Mouse (Mus musculus): ENCODE measurements around the gene Clic1. TPM values are rescaled to one million over a fixed set of nuclear protein-coding genes. Genes with fewer than 3 reads are reported as not detected.
"Not testable (repeated sequence)": the region's sequence is repeated elsewhere in the genome, so short reads cannot be mapped to it uniquely, and the experiment has no call there.

Gene Clic1
- 194 and 195 TPM in 2 replicates for polyA plus RNA-seq (2016; fragmentation: Nextera tagmentation; extraction: Ambion mirVana)

- peak within 1 kb of the TSS; percentile 86 for H3K4me2 ChIP-seq
- peak within 1 kb of the TSS; percentile 77 for H3K9ac ChIP-seq (replicated peaks)
- peaks cover 24% of the 10 kb centered on the region for H3K36me3 ChIP-seq
- H3K4me3 ChIP-seq (replicated peaks) = peak within 1 kb of the TSS; percentile 70
- H3K27ac ChIP-seq = peak within 1 kb of the TSS; percentile 95
- no peaks in the 10 kb centered on the region for H3K27me3 ChIP-seq
- WGBS = under 1% methylated on average over 11 of the region's 11 CpGs
- H3K4me1 ChIP-seq (replicated peaks) = peaks cover 53% of the 10 kb centered on the region
- ATAC-seq (ENCODE audit: insufficient number of reproducible peaks, insufficient read depth, low FRiP score, low TSS enrichment, low read depth) = no peak
- no peaks in the 10 kb centered on the region for H3K9me3 ChIP-seq
Measured at GRCm38 (mm10) chr17:35049561-35050016, at the start of gene Clic1. TSS of gene Clic1 (plus strand) at chr17:35049966.

- peak within 1 kb of the TSS; percentile 87 for H3K4me3 ChIP-seq (replicated peaks)
- peak within 1 kb of the TSS; percentile 98 for H3K27ac ChIP-seq
- WGBS = under 1% methylated on average over 77 of the region's 83 CpGs
- peaks cover 50% of the 10 kb centered on the region for H3K36me3 ChIP-seq
- peak within 1 kb of the TSS; percentile 97 for H3K4me2 ChIP-seq
- peak; percentile 89 for ATAC-seq (ENCODE audit: insufficient number of reproducible peaks, insufficient read depth, low FRiP score, low TSS enrichment, low read depth)
- H3K4me1 ChIP-seq (replicated peaks) = peaks cover 40% of the 10 kb centered on the region
- H3K27me3 ChIP-seq = no peaks in the 10 kb centered on the region
- no peaks in the 10 kb centered on the region for H3K9me3 ChIP-seq
- peak within 1 kb of the TSS; percentile 95 for H3K9ac ChIP-seq (replicated peaks)
Measured at GRCm38 (mm10) chr17:35000717-35001451, 48.9 kb upstream of the Clic1 start, which contains the start of gene Vars. TSS of gene Vars (plus strand) at chr17:35000987.

- peak overlapping the region; percentile 97 for H3K4me2 ChIP-seq
- ATAC-seq (ENCODE audit: insufficient number of reproducible peaks, insufficient read depth, low FRiP score, low TSS enrichment, low read depth) = peak; percentile 18; the same call in 1 of the 2 replicates
- peak overlapping the region; percentile 87 for H3K4me3 ChIP-seq (replicated peaks)
- peak overlapping the region; percentile 98 for H3K27ac ChIP-seq
- H3K27me3 ChIP-seq = no peaks in the 10 kb centered on the region
- under 1% methylated on average over 35 of the region's 35 CpGs for WGBS
- H3K4me1 ChIP-seq (replicated peaks) = peaks cover 38% of the 10 kb centered on the region
- H3K36me3 ChIP-seq = peaks cover 51% of the 10 kb centered on the region
- peak overlapping the region; percentile 95 for H3K9ac ChIP-seq (replicated peaks)
- no peaks in the 10 kb centered on the region for H3K9me3 ChIP-seq
Measured at GRCm38 (mm10) chr17:35001452-35002152, 48.2 kb upstream of the Clic1 start.

DNA sequence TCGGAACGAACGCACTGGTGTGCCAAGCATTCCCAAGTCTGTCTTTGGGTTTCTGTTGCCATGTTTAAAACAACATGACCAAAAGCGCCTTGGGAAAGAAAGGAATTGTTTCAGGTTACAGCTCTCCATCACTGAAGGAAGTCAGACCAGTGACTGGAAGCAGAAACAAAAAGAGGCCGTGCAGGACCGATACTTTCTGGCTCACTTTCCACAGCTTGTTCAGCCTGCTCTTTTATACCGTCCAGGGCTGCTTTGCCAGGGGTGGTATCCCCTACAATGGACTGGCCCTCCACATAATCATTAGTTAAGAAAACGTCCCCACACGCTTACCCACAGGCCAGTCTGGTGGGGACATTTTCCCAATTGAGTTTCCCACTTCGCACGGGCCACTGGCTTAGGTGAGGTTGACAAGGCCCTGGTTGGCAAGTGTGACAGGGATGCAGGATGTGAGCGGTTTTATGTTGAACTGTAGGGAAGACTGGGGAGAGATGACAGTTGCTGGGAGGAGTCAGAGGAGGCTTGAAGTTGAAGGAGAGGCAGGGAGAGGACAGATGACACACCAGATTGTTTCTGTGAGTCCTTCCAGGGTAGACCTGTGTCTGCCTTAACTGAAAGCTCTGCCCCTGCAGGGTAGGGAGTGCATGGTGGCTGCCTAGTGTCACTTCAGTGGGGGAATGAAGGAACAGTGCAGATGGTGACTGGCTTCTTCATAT, 47.5 kb upstream of the Clic1 start:
- peak overlapping the region; percentile 97 for H3K4me2 ChIP-seq
- peak overlapping the region; percentile 95 for H3K9ac ChIP-seq (replicated peaks)
- H3K4me3 ChIP-seq (replicated peaks) = peak overlapping the region; percentile 87
- no peaks in the 10 kb centered on the region for H3K9me3 ChIP-seq
- 11% methylated on average over 12 of the region's 12 CpGs for WGBS
- no peak for ATAC-seq (ENCODE audit: insufficient number of reproducible peaks, insufficient read depth, low FRiP score, low TSS enrichment, low read depth)
- H3K27ac ChIP-seq = peak overlapping the region; percentile 98
- H3K4me1 ChIP-seq (replicated peaks) = peaks cover 35% of the 10 kb centered on the region
- no peaks in the 10 kb centered on the region for H3K27me3 ChIP-seq
- H3K36me3 ChIP-seq = peaks cover 52% of the 10 kb centered on the region

- Histone ChIP-seq H3K27ac (no peak overlapping the region; the same call in 1 of the 2 replicates), H3K9me3 (no peaks in the 10 kb centered on the region), H3K4me2 (peak overlapping the region; percentile 97), H3K9ac (replicated peaks) (peak overlapping the region; percentile 95), H3K27me3 (no peaks in the 10 kb centered on the region), H3K4me3 (replicated peaks) (peak overlapping the region; percentile 87; the same call in 1 of the 2 replicates), H3K4me1 (replicated peaks) (peaks cover 35% of the 10 kb centered on the region), H3K36me3 (peaks cover 52% of the 10 kb centered on the region)
- ATAC-seq (ENCODE audit: insufficient number of reproducible peaks, insufficient read depth, low FRiP score, low TSS enrichment, low read depth) = no peak
- WGBS = 63% methylated on average over 9 of the region's 9 CpGs
Measured at GRCm38 (mm10) chr17:35003022-35003838, 46.5 kb upstream of the Clic1 start.

DNA sequence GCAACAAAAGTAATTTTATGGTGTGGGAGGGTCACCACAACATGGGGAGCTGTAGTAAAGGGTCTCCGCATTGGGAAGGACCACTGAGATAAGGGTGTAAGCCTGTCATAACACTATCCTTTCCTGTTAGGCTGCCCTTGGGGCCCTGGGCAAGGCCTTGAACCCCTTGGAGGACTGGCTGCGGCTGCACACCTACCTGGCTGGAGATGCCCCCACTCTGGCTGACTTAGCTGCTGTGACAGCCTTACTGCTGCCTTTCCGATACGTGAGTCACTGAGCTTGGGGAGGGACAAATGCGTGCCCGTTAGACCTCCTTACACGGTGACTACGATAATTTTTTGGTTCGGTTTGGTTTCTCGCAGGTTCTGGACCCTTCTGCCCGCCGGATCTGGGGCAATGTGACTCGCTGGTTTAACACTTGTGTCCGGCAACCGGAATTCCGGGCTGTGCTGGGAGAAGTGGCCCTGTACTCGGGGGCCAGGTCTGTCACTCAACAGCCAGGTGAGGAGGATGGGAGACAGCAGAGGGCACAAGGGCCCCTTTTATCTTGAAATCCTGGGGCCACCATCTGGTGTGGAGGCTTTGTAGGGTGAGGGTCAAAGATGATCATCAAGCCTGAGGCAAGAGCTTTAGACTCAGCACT, 45.6 kb upstream of the Clic1 start:
- Histone ChIP-seq H3K27me3 (no peaks in the 10 kb centered on the region), H3K4me3 (replicated peaks) (no peak overlapping the region), H3K9ac (replicated peaks) (no peak overlapping the region), H3K27ac (no peak overlapping the region), H3K4me1 (replicated peaks) (peaks cover 26% of the 10 kb centered on the region), H3K36me3 (peaks cover 53% of the 10 kb centered on the region), H3K4me2 (no peak overlapping the region), H3K9me3 (no peaks in the 10 kb centered on the region)
- ATAC-seq (ENCODE audit: insufficient number of reproducible peaks, insufficient read depth, low FRiP score, low TSS enrichment, low read depth) = no peak
- WGBS = 94% methylated on average over 17 of the region's 17 CpGs

DNA sequence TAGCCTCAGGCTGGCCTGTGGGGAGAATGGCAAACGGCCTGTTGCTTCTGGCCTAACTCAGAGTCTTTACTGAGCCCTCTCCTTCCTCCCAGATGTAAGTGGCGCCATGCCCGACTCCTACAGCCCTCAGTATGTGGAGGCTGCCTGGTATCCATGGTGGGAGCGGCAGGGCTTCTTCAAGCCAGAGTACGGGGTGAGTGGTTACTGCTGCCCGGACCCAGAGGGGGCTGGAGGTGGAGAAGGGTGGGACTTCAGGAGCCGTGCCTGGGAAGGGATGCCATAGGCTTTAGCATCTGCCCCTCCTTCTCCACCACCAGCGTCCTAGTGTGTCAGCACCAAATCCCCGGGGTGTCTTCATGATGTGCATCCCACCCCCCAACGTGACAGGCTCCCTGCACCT, 44.6 kb upstream of the Clic1 start:
- no peak overlapping the region for H3K4me2 ChIP-seq
- WGBS = 92% methylated on average over 10 of the region's 10 CpGs
- H3K4me1 ChIP-seq (replicated peaks) = peaks cover 17% of the 10 kb centered on the region
- H3K9me3 ChIP-seq = no peaks in the 10 kb centered on the region
- H3K27me3 ChIP-seq = no peaks in the 10 kb centered on the region
- H3K4me3 ChIP-seq (replicated peaks) = no peak overlapping the region
- no peak for ATAC-seq (ENCODE audit: insufficient number of reproducible peaks, insufficient read depth, low FRiP score, low TSS enrichment, low read depth)
- H3K27ac ChIP-seq = no peak overlapping the region
- no peak overlapping the region for H3K9ac ChIP-seq (replicated peaks)
- H3K36me3 ChIP-seq = peaks cover 63% of the 10 kb centered on the region

GRCm38 (mm10) chr17:35005902-35006301, 43.9 kb upstream of the Clic1 start:
- H3K36me3 ChIP-seq = peaks cover 70% of the 10 kb centered on the region
- not testable (repeated sequence) for ATAC-seq (ENCODE audit: insufficient number of reproducible peaks, insufficient read depth, low FRiP score, low TSS enrichment, low read depth)
- WGBS = 97% methylated on average over 4 of the region's 5 CpGs

DNA sequence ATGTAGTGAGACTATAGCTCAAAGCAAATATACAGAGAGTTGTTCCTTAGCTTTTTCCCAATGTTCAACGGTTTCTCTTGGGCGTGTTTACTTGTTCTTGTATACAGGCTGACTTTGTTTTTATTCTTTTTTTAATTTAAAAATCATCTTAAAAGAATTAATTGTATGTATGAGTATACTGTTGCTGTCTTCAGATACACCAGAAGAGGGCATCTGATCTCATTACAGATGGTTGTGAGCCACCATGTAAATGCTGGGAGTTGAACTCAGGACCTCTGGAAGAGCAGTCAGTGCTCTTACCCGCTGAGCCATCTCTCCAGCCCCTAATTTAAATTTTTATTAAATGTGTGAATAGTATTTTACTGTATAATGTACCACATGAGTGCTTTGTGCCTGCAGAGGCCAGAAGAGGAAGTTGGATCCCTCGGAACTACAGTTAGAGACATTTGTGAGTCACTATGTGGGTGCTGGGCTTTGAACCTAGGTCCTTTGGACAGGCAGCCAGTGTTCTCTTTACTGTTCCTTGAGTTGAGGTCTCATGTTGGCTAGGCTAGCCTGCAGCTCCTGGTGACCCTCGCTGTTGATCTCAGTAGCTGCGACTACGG, 42.3 kb upstream of the Clic1 start:
- ATAC-seq (ENCODE audit: insufficient number of reproducible peaks, insufficient read depth, low FRiP score, low TSS enrichment, low read depth) = no peak
- Histone ChIP-seq H3K4me3 (replicated peaks) (no peak overlapping the region), H3K9ac (replicated peaks) (no peak overlapping the region), H3K27me3 (no peaks in the 10 kb centered on the region), H3K9me3 (no peaks in the 10 kb centered on the region), H3K4me1 (replicated peaks) (peaks cover 11% of the 10 kb centered on the region), H3K36me3 (peaks cover 86% of the 10 kb centered on the region), H3K27ac (no peak overlapping the region), H3K4me2 (no peak overlapping the region)
- 95% methylated on average over 7 of the region's 7 CpGs for WGBS

More at GRCm38 (mm10) chr17:35005902-35006301, 43.9 kb upstream of the Clic1 start:
- not testable (repeated sequence) for H3K9ac ChIP-seq (replicated peaks); H3K4me2 ChIP-seq; H3K27ac ChIP-seq; H3K27me3 ChIP-seq; H3K4me3 ChIP-seq (replicated peaks); H3K9me3 ChIP-seq
- peaks cover 17% of the 10 kb centered on the region for H3K4me1 ChIP-seq (replicated peaks)

- no peak overlapping the region for H3K9ac ChIP-seq (replicated peaks)
- H3K27me3 ChIP-seq = no peaks in the 10 kb centered on the region
- H3K4me3 ChIP-seq (replicated peaks) = no peak overlapping the region
- peaks cover 98% of the 10 kb centered on the region for H3K36me3 ChIP-seq
- H3K4me2 ChIP-seq = no peak overlapping the region
- H3K4me1 ChIP-seq (replicated peaks) = no peaks in the 10 kb centered on the region
- no peaks in the 10 kb centered on the region for H3K9me3 ChIP-seq
- H3K27ac ChIP-seq = no peak overlapping the region
- WGBS = 93% methylated on average over 7 of the region's 7 CpGs
- no peak for ATAC-seq (ENCODE audit: insufficient number of reproducible peaks, insufficient read depth, low FRiP score, low TSS enrichment, low read depth)
Measured at GRCm38 (mm10) chr17:35009586-35009985, 40.2 kb upstream of the Clic1 start.

Data from limb, embryonic 12.5 days (tissue).